Mouse (Mus musculus): ENCODE measurements around the gene Dyrk1a.

The Dyrk1a gene

DNA sequence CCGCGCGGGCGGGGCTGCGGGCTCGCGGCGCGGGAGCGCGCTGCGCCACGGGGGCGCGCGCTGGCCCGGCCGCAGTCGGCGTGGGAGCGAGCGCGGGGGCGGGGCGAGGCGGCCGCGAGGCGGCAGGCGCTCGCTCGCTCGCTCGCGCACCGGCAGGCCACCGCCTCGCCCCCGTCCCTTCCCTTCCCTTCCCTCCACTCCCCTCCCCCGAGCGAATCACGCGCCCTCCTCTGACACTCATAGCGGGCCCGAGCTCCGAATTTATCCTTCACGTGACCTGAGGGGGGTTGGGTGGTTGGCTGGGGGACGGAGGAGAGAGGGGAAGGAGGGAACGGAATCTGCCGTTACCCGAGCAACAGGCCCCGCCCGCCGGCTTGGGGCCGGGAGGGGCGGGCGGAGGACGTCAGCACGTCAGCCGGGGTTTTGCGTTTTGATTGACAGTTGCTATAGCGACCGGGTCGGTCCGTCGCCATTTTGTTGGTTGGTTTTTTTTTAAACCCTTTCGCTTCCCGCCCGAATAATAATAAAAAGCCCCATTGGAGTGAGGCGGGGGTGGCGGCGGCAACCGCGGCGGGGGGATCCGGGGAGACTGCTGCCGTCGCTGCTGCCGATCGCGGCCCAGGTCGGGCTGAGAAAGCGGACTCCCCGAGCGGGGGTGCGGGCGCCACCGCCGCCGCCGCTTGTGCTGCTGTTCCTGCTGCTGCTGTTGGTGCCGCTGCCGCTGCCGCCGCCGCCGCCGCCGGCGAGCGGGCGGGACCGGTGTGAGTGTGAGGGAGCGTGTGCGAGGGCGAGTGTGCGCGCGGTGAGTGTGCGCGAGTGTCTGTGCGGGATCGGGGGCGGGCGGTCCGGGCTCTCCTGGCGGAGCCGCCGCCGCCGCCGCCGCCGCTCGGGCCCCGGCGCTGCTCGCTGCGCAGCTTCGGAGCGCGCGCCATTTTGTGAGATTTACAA lies at the start of gene Dyrk1a:
TSS of gene Dyrk1a (plus strand) at position 782 of the 948 bp plus-strand sequence.
- DNase-seq (ENCODE audit: low read depth): peak; percentile 99

DNA sequence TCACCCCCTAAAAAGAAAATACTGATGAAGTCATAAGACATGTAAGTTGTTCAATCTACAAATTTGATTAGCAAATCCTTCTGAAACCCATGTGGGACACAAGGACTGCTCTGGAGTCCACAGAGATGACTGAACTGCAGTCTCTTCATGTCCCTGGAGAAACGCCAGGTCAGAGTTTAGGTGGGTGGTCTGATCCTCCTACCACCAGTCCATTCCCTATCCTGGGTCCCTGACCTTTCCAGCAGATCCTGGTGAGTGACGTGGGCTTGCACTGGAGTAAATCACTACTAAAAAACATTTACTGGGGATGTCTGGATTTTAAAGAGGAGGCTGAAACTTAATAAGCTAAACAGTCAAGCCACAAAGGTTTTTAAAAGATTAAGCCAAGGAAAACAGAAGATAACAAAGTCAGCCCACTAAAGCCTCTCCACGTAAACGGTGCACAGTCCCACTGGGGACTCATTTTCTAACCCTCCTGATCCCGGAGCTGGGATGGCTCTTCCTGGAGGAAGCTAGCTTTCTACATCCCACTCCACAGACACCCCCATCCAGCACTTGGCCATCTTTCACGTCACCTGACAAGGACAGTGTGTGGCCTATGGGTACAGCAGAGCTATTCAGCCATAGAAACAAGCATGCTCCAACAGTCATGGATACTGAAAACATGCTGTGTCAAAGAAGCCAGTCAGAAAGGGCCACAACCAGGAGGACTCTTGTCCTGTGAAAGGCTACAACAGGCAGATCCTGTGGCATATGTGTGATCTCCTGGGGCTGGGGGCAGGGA lies 46.0 kb upstream of the Dyrk1a start:
- no peak for DNase-seq (ENCODE audit: low read depth)

DNA sequence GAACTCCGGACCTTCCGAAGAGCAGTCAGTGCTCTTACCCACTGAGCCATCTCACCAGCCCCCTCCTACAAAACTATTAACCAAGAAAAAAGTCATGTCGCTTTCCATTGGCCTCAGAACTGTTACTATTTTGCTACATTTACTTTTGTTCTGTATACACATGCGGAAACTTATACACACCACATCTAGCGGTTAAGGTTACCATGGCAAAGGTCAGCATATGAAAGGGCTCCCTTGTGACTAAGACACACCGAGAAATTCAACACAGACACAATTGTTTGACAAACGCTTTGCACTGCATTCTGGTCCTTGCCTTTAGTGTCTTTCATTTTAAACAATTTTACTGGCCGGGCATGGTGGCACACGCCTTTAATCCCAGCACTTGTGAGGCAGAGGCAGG lies 45.1 kb upstream of the Dyrk1a start:
- DNase-seq (ENCODE audit: low read depth): peak; percentile 31

DNA sequence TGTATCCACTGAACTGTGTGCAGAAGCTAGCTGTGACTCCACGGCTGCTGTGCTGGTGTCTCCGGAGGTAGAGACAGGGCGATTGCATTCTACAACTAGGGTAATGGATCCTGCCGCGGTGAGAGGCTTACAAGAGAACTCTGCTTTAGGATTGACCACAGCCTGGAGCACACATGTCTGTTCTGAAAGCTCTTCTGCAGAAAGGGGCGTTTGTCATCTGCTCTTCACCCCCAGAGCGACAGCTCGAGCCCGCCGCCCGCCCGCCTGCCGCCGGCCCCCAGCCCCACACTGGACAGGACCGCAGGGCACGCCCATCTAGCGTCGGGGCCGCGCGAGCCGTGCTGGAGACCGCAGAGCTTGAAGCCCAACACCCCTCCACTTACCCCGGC lies 43.9 kb upstream of the Dyrk1a start:
- DNase-seq (ENCODE audit: low read depth): no peak

DNA sequence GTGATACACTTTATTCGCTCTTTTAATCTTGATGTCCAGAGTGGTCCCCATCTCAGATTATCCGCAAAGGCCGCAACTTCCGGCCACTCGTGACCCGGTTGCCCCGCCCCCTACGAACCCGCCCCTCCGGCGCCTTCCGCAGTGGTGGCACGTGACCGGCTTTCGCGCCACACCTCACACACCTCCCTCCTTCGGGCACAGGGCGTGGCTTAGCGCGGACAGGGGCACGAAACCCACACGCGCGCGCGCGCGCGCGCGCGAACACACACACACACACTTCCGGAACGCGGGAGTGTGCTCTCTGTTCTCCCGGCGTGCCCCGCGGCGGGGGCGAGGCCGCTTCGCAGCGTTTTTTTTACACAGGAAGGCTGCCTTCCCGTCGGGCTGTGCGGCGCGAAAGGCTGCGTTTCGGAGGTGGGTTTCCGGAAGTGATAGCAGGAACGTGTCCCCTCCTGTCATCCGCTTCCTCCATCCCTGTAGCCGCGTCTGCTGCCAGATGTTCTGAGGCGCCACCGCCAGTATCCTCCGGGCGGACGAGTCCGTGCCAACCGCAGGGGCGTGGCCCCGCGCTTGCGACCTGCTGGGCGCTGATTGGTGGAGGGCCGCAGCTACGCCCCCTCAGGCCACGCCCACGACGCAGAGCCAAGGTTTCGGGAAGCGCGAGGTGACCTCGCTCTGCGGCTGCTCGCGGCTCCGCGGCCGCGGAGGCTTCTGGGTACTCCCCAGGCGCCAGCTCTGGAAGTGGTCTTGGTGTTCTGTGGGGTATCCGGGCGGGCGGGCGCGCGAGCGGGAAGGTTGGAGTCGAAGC lies 43.3 kb upstream of the Dyrk1a start, which contains the start of gene Vps26c:
TSS of gene Vps26c (minus strand) at position 487 of the 808 bp plus-strand sequence.
- peak; percentile 100 for DNase-seq (ENCODE audit: low read depth)

DNA sequence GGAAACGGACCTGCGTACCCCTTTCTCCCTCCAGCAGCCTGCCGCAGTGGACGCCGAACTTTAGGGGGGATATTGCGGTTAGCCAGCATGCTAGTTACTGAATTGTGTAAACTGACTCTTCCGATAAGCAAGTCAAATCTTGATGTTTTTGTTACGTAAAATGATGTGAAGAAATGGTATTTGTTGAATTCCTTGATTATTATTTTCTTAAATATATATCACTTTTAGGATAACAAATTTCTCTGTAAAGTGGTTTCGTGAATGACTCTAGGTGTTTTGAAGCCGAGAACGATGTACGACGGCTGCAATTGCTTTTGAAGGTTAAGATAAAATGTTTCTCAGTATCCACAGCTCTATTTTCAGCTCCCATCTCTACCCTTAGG lies 42.7 kb upstream of the Dyrk1a start:
- DNase-seq (ENCODE audit: low read depth): no peak

DNA sequence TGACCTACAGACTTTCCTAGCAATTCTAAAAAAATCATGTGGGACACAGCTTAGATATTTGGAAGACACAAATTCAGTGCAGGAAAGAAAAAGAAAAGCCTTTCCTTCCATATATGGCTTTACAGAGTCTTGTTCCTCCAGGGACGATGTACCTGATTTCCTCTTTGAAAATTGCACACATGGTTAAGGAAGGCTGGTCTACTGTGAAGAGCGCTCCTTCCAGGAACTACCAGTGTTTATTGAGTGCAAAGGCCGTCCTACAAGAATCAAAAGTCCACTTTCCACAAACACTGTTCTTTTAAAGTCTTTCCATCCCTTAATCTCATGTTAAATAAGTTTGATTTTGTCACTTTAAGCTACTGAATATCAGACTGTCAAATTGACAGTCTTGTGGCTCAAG lies 42.3 kb upstream of the Dyrk1a start:
- no peak for DNase-seq (ENCODE audit: low read depth)

DNA sequence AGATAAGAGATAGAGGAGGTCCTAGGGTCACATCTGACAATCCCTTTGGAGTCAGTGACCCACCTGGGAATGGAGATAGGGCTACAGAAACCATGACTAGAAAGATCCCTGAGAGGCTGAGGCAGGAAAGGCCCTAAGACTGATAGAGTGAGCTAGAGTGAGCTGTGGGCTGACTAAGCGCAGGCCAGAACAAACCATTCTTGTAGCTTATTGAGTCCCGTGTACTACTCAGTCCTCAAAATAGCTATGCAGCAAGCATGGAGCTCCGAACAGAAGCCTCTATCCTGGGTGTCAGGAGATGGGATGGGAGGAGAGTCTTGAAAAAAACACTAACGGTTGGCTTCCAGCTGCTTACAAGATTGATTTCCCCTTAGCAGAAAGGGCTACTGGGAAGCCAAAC lies 38.5 kb upstream of the Dyrk1a start:
- DNase-seq (ENCODE audit: low read depth): no peak

DNA sequence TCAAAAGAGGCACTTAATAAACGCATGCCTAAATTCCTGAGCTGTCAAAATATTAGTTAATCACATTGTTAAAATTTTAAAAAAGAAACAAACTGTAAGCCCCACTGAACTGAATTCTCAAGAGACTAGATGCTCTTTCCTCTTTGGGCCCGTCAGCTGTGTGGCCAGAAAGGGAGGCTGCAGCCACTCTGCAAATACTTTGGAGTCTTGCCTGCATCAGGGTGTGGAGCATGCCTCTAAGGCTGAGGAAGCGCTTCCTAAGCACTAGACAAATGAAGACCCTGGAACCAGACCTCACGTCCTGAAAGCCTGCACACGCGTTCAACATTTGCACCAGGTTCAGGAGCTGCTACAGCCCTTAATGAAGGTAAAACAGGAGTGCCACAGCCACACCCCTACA lies 36.1 kb upstream of the Dyrk1a start:
- no peak for DNase-seq (ENCODE audit: low read depth)

DNA sequence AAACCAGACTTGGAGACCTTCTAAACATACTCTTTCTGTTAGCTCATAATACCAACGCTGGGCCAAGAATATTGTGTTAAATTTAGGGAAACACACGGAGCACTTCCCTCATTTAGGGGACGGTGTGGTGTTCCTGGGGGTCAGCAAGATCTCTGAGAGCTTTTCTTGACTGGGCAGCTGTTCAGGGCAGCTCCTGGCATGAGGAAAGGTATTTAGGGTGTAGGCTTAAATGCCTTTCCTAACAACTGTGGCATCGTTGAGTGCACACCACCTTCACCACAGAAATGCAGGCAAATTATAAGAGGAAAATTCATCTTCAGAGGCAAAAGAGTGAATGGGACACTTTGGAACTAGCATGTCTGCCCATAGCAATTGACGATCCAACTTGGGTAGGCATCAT lies 34.1 kb upstream of the Dyrk1a start:
- no peak for DNase-seq (ENCODE audit: low read depth)

DNA sequence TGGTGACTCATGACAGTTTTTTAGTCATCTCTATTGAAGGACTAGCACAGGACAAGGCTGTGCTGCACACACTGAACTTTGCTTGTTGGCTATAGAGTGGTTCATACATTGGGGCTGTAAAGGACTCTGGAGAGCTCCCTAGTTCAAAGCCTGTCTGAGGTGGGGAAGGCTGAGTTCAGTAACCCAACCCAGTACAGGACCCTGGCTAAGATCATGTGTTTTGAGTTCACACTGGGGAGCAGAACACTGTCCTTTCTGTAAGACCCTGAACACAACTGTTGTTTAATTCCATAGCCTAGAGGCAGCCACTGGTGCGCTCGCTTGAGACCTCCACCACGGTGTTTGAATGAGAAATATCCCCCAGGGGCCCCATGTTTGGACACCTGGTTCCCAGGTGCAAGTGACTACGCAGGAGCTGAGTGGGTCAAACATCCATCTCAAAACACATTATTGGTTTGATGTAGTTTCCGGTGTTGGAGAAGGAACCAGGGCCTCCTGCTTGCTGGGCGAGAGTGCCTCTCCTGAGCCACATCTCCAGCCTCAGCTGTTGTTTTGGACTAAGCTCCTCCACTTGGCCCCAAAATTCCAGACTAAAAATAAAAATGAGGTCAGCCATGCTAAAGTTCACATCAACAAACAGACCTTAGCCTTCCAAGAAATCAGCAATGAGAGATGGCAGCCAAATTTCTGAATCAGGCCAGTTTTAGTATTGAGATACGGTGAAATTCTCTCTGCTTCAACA lies 33.2 kb upstream of the Dyrk1a start:
- no peak for DNase-seq (ENCODE audit: low read depth)

DNA sequence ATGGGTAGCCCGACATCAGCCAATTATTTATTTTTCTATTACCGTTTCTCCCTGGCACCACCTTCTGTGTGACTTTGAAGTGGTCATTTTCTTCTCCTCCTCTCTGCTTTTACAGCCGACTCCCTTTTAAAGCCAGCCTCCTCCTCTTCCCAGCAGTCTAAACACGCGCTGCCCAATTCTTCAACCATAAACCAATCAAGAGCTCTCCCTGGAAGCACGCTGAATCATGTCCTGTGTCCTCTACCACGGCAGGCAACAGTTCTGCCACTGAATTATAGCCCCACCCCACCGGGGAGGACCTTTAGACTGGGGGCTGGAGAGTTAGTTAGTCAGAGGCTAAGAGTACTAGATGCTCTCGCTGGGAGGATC lies 32.7 kb upstream of the Dyrk1a start:
- DNase-seq (ENCODE audit: low read depth): peak; percentile 76

DNA sequence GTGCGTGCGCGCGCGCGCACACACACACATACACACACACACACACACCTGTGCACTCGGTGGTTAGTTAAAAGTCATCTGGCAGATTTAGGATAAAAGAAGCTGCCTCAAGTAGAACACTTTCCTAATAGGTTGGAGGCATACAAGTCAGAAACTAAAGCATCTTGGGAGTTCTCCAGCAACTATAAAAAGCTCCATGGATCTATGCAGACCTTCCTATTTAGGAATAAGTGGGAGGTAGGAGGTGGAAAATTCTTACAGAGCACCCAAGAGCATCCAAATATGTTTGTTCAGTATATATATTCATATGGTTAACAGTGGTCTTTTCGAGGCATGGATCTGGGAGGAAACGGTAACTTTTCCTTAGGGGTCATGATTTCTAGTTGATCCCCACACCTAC lies 29.7 kb upstream of the Dyrk1a start:
- DNase-seq (ENCODE audit: low read depth): no peak

DNA sequence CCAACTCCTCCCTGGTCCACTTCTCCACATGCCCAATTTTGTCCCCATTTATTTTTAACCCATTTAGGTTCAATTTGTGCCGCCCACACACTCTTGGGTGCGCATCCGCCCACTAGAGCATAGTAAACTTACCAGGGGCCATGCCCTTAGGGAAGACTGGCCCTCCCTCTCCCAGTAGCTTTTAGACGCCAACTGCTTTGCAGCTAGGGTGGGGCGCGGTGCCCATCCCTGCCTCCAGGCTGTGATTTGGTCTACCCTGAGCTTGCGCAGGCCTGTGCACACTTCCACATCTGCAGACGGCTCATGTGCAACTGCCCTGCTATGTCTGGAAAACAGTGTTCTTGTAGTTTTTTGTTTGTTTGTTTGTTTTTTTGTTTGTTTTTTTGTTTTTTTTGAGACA lies 26.9 kb upstream of the Dyrk1a start:
- no peak for DNase-seq (ENCODE audit: low read depth)

DNA sequence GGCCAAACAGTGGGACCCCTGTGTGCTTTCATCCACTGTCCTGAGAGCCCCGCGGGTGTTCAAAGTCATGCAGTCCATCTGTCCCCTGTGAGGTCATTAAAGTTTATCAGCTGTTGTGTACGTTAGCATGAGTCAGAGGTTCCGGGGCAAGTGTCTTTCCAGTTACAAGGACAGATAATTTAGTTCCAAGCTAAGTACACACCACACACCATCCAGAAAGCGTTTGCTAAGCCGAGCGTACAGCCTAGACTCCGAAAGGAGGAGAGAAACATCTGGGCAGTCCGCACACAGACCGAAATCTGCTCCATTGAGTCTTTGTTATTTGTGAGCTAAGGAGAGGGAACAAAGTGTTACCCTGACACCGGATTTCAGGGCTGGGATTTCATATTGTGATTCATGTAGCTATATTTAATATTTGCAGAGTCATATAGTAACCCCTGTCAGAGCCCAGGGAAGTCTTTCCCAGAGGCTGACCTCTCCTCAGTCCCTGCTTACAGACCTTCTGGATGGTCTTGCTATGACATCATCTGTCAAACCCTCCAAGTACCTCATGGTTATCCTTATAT lies 25.2 kb upstream of the Dyrk1a start:
- DNase-seq (ENCODE audit: low read depth): peak; percentile 84

DNA sequence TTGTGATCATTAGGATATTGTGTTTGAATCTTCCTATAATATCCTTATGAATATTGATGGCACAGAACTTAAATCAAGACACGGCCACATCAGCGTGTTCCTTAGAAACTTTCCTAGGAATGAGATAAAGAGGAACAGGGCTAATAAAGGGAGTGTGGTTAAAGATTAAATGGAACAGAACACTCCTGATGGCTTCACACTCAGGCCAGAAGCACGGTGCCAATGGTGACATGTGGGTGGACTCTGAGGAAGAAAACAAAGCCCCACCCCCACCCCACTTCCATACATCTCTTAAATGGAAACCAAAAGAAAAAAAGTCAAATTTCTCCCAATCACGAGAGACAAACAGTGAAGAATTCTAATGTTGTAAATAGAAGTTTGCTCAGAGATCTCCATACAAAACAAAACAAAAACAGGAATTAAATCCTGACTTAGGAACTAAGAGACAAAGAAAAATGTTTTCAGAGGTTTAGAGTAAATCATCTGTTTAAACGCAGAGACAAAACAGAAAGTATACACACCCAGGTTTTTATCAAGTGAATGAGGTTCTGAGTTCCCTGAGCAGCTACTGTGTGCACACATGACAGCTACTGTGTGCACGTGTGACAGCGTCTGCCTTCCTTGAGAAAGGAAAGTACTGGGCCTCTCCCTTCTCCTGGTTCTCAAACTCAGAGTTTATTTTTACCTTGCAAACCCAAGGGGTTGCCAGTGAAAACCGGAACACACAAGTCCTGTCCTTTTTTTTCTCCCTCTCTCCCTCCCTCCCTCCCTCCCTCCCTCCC lies 23.8 kb upstream of the Dyrk1a start:
- no peak for DNase-seq (ENCODE audit: low read depth)

DNA sequence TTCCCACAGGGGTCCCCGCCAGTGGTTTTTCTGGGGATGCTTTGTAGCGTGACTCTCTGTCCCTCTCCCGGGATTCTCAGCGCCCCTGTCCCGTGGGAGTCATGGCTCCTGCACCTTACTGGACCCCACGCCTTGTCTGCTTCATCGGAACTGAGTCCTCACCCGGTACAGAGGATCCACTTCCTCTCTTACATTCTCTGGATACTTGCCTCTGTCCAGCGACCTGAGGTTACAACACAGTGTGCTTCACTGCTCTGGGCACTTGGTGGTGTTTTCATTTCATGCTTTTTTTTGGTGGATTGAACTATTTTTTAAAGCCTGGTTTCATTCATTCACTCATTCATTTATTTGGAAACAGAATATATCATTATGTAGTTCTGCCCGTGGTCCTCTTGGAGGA lies 20.0 kb upstream of the Dyrk1a start:
- no peak for DNase-seq (ENCODE audit: low read depth)

DNA sequence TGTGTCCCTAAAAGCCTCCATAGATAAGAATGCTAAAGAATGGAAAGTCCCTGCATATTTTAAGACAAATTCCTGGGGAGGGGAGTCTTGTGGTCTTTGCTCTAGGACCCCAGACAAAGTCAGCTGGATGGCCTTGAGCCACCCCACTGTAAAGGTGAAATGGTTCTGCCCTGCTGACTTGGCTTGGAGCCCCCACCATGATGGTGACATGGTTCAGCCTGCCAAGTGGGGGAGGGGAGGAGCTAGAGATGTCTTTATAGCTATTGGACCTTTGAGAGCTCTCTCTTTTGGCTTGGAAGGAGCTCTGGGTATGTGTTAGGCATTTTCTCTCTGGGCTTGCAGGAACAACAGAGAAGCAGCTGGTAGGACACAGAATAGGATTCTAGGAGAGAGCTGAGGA lies 17.9 kb upstream of the Dyrk1a start:
- DNase-seq (ENCODE audit: low read depth): no peak

DNA sequence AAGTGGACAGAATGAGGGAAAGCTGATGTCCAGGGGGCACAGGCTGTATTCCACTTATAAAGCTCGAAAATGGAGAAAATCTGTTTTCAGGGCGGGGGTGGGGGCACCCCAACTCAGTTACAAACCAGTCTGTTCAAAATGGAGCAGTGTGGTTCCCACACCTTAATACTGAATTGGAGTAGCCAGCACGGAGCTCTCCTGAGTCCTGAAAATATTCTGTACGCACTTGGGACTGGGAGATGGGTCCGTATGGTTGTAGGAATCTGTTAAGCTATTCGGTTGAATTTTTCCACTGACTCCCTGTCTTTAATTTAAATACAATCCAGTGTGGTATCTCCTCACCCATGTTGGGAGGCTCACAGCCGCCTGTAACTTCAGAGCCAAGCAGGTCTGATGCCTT lies 14.5 kb upstream of the Dyrk1a start:
- no peak for DNase-seq (ENCODE audit: low read depth)

DNA sequence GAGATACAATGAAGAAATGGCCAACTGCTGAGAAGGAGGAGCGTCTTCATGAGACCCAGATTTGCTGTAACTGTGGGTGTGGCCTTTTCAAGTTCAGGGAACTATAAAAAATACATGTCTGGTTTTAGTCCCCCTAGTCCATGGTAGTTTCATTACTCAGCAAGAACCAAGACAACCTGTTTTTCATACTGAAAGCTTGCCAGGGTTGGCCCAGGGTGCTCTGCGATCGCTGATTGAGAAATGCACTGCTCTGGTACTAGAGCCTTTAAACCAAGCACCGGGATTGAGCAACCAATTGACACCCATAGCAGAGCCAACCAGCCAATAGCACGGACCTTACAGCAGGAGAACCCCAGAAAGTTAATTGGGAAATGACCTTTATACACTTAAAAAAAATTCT lies 13.6 kb upstream of the Dyrk1a start:
- peak; percentile 63 for DNase-seq (ENCODE audit: low read depth)

DNA sequence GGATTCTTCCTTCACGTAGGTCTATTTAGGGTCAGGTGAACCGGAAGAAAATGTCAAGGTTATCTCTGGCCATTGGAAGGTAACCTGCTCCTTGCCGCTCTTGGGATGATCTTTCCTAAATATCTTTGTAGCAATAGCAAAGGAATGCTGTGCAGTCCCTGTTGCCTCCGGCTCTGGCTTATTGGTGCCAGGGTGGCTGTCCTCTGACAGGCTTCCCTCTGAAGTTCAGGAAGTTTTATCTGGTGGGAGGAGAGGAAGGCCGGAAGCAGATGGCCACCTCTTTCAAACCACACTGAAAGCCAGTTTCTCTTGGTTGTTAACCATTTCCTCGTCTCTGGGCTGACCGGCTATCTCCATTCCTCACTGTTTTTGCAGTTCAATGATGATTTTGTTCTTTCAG lies 10.5 kb upstream of the Dyrk1a start:
- peak; percentile 92 for DNase-seq (ENCODE audit: low read depth)

All from 416B (cell line).